In genomic region chr2:153239021-153239859, GRCm38 (mm10) we compare ENCODE assay signal across 8 mouse cellular contexts. TPM values are rescaled to one million over a fixed set of nuclear protein-coding genes. Genes with fewer than 3 reads are reported as not detected.
A peak's percentile ranks its signal among the peaks of the same experiment; 100 is the strongest.
DNase-seq lines count a peak whose midpoint lies in the region; ATAC-seq and TF ChIP-seq lines count a peak whose summit lies in the region.

No protein-coding gene starts in this region.

- ATAC-seq in forebrain, embryonic 15.5 days (replicated peaks) = no peak
- no peak for ATAC-seq in liver, embryonic 16.5 days (ENCODE audit: low read depth)

- peak overlapping the region; percentile 28; the same call in 1 of the 2 replicates for H3K27ac ChIP-seq in left cerebral cortex, adult 2 months
- 0 out of 2 replicates have a peak overlapping the region, but pooled peaks have one; percentile 27 for H3K27ac ChIP-seq in forebrain, embryonic 15.5 days (replicated peaks)
- peak overlapping the region; percentile 97 for H3K27ac ChIP-seq in liver, embryonic 16.5 days (ENCODE audit: low read length)

- 42% methylated on average over 7 of the region's 7 CpGs for WGBS in forebrain, embryonic 15.5 days
- whole genome bisulfite sequencing in liver, embryonic 16.5 days (ENCODE audit: insufficient replicate concordance) = 35% methylated on average over 7 of the region's 7 CpGs

- peak overlapping the region; percentile 84 for H3K4me2 ChIP-seq in forebrain, embryonic 15.5 days (replicated peaks)
- H3K4me2 ChIP-seq in liver, embryonic 16.5 days (ENCODE audit: low read depth, low read length) = peak overlapping the region; percentile 85

- peaks cover 18% of the 10 kb centered on the region for H3K36me3 ChIP-seq in forebrain, embryonic 15.5 days
- H3K36me3 ChIP-seq in liver, embryonic 16.5 days (ENCODE audit: control insufficient read depth, insufficient read depth) = peaks cover 34% of the 10 kb centered on the region

- peaks cover 39% of the 10 kb centered on the region for H3K4me1 ChIP-seq in forebrain, embryonic 15.5 days
- peaks cover 42% of the 10 kb centered on the region for H3K4me1 ChIP-seq in liver, embryonic 16.5 days (ENCODE audit: control insufficient read depth, low read depth, low read length)

- DNase-seq in left cerebral cortex, adult 2 months (ENCODE audit: extremely low spot score in 1 of 2, low spot score in 2 of 2) = no peak
- DNase-seq in left cerebral cortex, postnatal 36 days (ENCODE audit: low spot score in 2 of 2) = no peak
- DNase-seq in retina, postnatal 1 day = peak; percentile 27
- DNase-seq in adrenal gland, adult 8-10 months = no peak
- no peak for DNase-seq in spleen, postnatal 36 days (ENCODE audit: low spot score in 2 of 2)
- DNase-seq in Muller cell, postnatal 12 days (ENCODE audit: inconsistent ontology term) = no peak

- H3K4me3 ChIP-seq in left cerebral cortex, adult 2 months = peak overlapping the region; percentile 85
- H3K4me3 ChIP-seq in forebrain, embryonic 15.5 days = peak overlapping the region; percentile 92
- H3K4me3 ChIP-seq in liver, embryonic 16.5 days (ENCODE audit: low read depth, low read length) = peak overlapping the region; percentile 88

- H3K27me3 ChIP-seq in forebrain, embryonic 15.5 days = no peaks in the 10 kb centered on the region
- no peaks in the 10 kb centered on the region for H3K27me3 ChIP-seq in liver, embryonic 16.5 days (ENCODE audit: control insufficient read depth, insufficient read depth, low read depth, low read length)

- no peak for TF ChIP-seq CTCF in left cerebral cortex, adult 2 months (IDR thresholded peaks at IDR 0.05)

- H3K9me3 ChIP-seq in forebrain, embryonic 15.5 days = no peaks in the 10 kb centered on the region
- H3K9me3 ChIP-seq in liver, embryonic 16.5 days (replicated peaks; ENCODE audit: control insufficient read depth, low read length) = no peaks in the 10 kb centered on the region

- H3K9ac ChIP-seq in forebrain, embryonic 15.5 days (replicated peaks) = peak overlapping the region; percentile 92
- peak overlapping the region; percentile 98 for H3K9ac ChIP-seq in liver, embryonic 16.5 days (ENCODE audit: low read depth, low read length)

- intact Hi-C loops in left cerebral cortex, adult 2 months (cut with DNase I) = no loop called here
- intact Hi-C loops in left cerebral cortex, postnatal 36 days (cut with DNase I) = no loop called here

RNA-seq across cellular contexts. Expression of gene Plagl2, which starts 2.0 kb away (rescaled TPM):
- total RNA-seq in left cerebral cortex, adult 2 months (2021) = 1 to 10 TPM; 6.0 to 6.2 TPM
- total RNA-seq in left cerebral cortex, postnatal 36 days (2021) = 1 to 10 TPM; 5.2 to 6.5 TPM
- 6.8 and 7.7 TPM in 2 replicates for polyA plus RNA-seq in forebrain, embryonic 15.5 days (2015; fragmentation: Nextera tagmentation; extraction: Ambion mirVana)
- 13.9 and 16.7 TPM in 2 replicates for polyA plus RNA-seq in liver, embryonic 16.5 days (2015; fragmentation: Nextera tagmentation; extraction: Ambion mirVana)
- 10 to 100 TPM in 2 of 4 experiments, 1 to 10 TPM in 2; 9.0 to 14.0 (median 11.6) TPM for total RNA-seq in adrenal gland, adult 8-10 months (2022)

RNA-seq across cellular contexts. Expression of gene Pofut1, which starts 2.1 kb away (rescaled TPM):
- 10 to 100 TPM; 15.4 to 17.3 TPM for total RNA-seq in left cerebral cortex, adult 2 months (2021)
- 10 to 100 TPM; 14.9 to 18.4 TPM for total RNA-seq in left cerebral cortex, postnatal 36 days (2021)
- polyA plus RNA-seq in forebrain, embryonic 15.5 days (2015; fragmentation: Nextera tagmentation; extraction: Ambion mirVana) = 5.7 and 6.6 TPM in 2 replicates
- polyA plus RNA-seq in liver, embryonic 16.5 days (2015; fragmentation: Nextera tagmentation; extraction: Ambion mirVana) = 2.8 and 3.0 TPM in 2 replicates
- 10 to 100 TPM; 74.6 to 88.0 (median 79.3) TPM for total RNA-seq in adrenal gland, adult 8-10 months (2022)

RNA-seq across cellular contexts. Expression of gene Tspyl3, which starts 14.0 kb away (rescaled TPM):
- 10 to 100 TPM; 24.6 to 26.5 TPM for total RNA-seq in left cerebral cortex, adult 2 months (2021)
- total RNA-seq in left cerebral cortex, postnatal 36 days (2021) = 10 to 100 TPM; 26.2 to 29.5 TPM
- polyA plus RNA-seq in forebrain, embryonic 15.5 days (2015; fragmentation: Nextera tagmentation; extraction: Ambion mirVana) = 29.4 and 33.1 TPM in 2 replicates
- polyA plus RNA-seq in liver, embryonic 16.5 days (2015; fragmentation: Nextera tagmentation; extraction: Ambion mirVana) = 2.0 and 2.4 TPM in 2 replicates
- total RNA-seq in adrenal gland, adult 8-10 months (2022) = 1 to 10 TPM; 3.5 to 5.0 (median 3.9) TPM

RNA-seq across cellular contexts. Expression of gene Kif3b, which starts 52.0 kb away (rescaled TPM):
- 10 to 100 TPM; 55.7 to 57.3 TPM for total RNA-seq in left cerebral cortex, adult 2 months (2021)
- total RNA-seq in left cerebral cortex, postnatal 36 days (2021) = 10 to 100 TPM; 56.4 to 58.6 TPM
- polyA plus RNA-seq in forebrain, embryonic 15.5 days (2015; fragmentation: Nextera tagmentation; extraction: Ambion mirVana) = 18.7 and 19.0 TPM in 2 replicates
- polyA plus RNA-seq in liver, embryonic 16.5 days (2015; fragmentation: Nextera tagmentation; extraction: Ambion mirVana) = 1.9 and 2.1 TPM in 2 replicates
- total RNA-seq in adrenal gland, adult 8-10 months (2022) = 10 to 100 TPM; 28.7 to 34.4 (median 32.1) TPM

Comparison
In these comparisons a context has a peak if more than half of its experiments do, and no peak if none do; other contexts are left out.
1. H3K27ac ChIP-seq: peak in every context shown above with its lines; median percentile 97 in liver, embryonic 16.5 days; 28 in left cerebral cortex, adult 2 months; 27 in forebrain, embryonic 15.5 days.
2. RNA of gene Tspyl3, which starts 14.0 kb away (total RNA-seq): 26.2 to 29.5 TPM in left cerebral cortex, postnatal 36 days and 24.6 to 26.5 TPM in left cerebral cortex, adult 2 months; 3.5 to 5.0 TPM in adrenal gland, adult 8-10 months; every median in the first group is over 4 times any median in the second.
3. Peak in every context shown above with its lines, with median percentiles within 50 percentile points of each other: H3K4me3 ChIP-seq.